Mouse (Mus musculus) embryonic facial prominence, embryonic 14.5 days (tissue): Measurements from ENCODE around the gene Ercc6. TPM values are rescaled to one million over a fixed set of nuclear protein-coding genes. Genes with fewer than 3 reads are reported as not detected.

Source experiments
- ATAC-seq: fragments of 200-750 bp; cut with Nextera tagmentation; 2 replicates; pipeline ENCODE4 v1.8.0; 2017; ENCODE audit warnings: low read depth, moderate number of reproducible peaks, moderate TSS enrichment
- DNase-seq: peaks from one replicate; pipeline ENCODE4 v3.0.0-alpha.2; 2015; ENCODE audit warnings: low spot score
- H3K27ac ChIP-seq: fragments of 300-500 bp; sonication (generic); replicated peaks from 2 replicates; pipeline ENCODE4 v1.5.1; 2014; ENCODE audit warnings: low read depth, mild to moderate bottlenecking, low read length, moderate library complexity
- H3K27me3 ChIP-seq: fragments of 300-500 bp; sonication (generic); replicated peaks from 2 replicates; pipeline ENCODE4 v1.6.1; 2014; ENCODE audit warnings: low read length; ENCODE audit not compliant: control insufficient read depth, insufficient read depth
- H3K36me3 ChIP-seq: fragments of 300-500 bp; sonication (generic); 2 replicates; pipeline ENCODE4 v1.6.1; 2014; ENCODE audit warnings: low read length, mixed read lengths; ENCODE audit not compliant: control insufficient read depth, insufficient read depth
- H3K4me1 ChIP-seq: fragments of 300-500 bp; sonication (generic); 2 replicates; pipeline ENCODE4 v1.6.1; 2014; ENCODE audit warnings: antibody characterized with exemption, low read length; ENCODE audit not compliant: control insufficient read depth, insufficient read depth
- H3K4me2 ChIP-seq: fragments of 300-500 bp; sonication (generic); 2 replicates; pipeline ENCODE4 v1.6.1; 2014; ENCODE audit warnings: low read depth, mild to moderate bottlenecking, low read length, moderate library complexity, mixed read lengths
- H3K4me3 ChIP-seq: fragments of 300-500 bp; sonication (generic); 2 replicates; pipeline ENCODE4 v1.5.1; 2014; ENCODE audit warnings: low read depth, mild to moderate bottlenecking, low read length
- H3K9ac ChIP-seq: fragments of 300-500 bp; sonication (generic); 2 replicates; pipeline ENCODE4 v1.6.1; 2014; ENCODE audit warnings: low read depth, mild to moderate bottlenecking, low read length, moderate library complexity, mixed read lengths
- H3K9me3 ChIP-seq: fragments of 300-500 bp; sonication (generic); 2 replicates; pipeline ENCODE4 v1.6.1; 2016; ENCODE audit warnings: low read length; ENCODE audit not compliant: control insufficient read depth
- WGBS: fragments of 180-500 bp; shearing (Covaris S2); extraction: QIAGEN DNeasy Blood & Tissue Kit; methylation state at CpG from one replicate; pipeline ENCODE4 v1.1.7; 2014; 5-methylcytosine and 5-hydroxymethylcytosine counted together
- polyA plus RNA-seq: library from polyadenylated mRNA; unstranded; fragments of >200 nt; fragmentation: Nextera tagmentation; extraction: Ambion mirVana; gene quantifications from 2 replicates; pipeline ENCODE4 v1.2.1, GENCODE M21; 2014

Gene Ercc6
- polyA plus RNA-seq, 1 experiment from 2014 or later, result 13.4 TPM

DNA sequence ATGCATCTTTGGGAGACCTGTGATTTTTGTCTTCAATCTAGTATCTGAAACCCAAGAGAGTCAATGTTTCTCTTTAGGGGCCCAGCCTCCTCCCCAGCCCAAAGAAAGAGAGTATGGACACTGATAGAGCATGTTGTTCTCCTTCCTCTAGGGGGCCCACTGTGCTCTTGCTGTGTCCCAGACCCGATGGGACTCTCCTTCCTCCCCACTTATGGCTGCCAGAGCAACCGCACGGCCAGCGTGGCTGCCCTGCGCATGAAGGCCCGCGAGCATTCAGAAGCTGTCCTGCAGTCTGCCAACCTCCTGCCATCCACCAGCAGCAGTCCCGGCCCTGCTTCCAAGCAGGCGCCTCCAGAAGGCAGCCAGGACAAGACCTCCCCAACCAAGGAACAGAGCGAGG, 115.3 kb downstream of the Ercc6 start:
- H3K27ac ChIP-seq, result no peak overlapping the region
- no peaks in the 10 kb centered on the region for H3K4me1 ChIP-seq
- no peak overlapping the region for H3K9ac ChIP-seq
- no peak for DNase-seq
- H3K27me3 ChIP-seq, result no peaks in the 10 kb centered on the region
- H3K36me3 ChIP-seq, result no peaks in the 10 kb centered on the region
- H3K4me2 ChIP-seq, result no peak overlapping the region
- WGBS, result 40% methylated on average over 10 of the region's 10 CpGs
- no peak overlapping the region for H3K4me3 ChIP-seq
- no peak for ATAC-seq
- no peaks in the 10 kb centered on the region for H3K9me3 ChIP-seq

Other genes starting within 250 kb of the Ercc6 start
- gene Ogdhl, start 191.5 kb upstream of the Ercc6 start, polyA plus RNA-seq, result 9.5 and 10.5 TPM in 2 replicates
- 1.2 TPM in 1 of 2 replicates, not detected in the other for gene 1700024G13Rik, start 125.1 kb upstream of the Ercc6 start, polyA plus RNA-seq
- 0.67 and 0.84 TPM in 2 replicates for gene Slc18a3, start 48.7 kb upstream of the Ercc6 start, polyA plus RNA-seq
- gene Chat, start 47.5 kb upstream of the Ercc6 start, polyA plus RNA-seq, result not detected in 2 replicates
- gene Prrxl1, start 85.9 kb downstream of the Ercc6 start, polyA plus RNA-seq, result 5.8 and 6.7 TPM in 2 replicates
- 2.9 and 3.1 TPM in 2 replicates for gene 3425401B19Rik, start 171.8 kb downstream of the Ercc6 start, polyA plus RNA-seq